Mouse (Mus musculus) G1E (cell line): Measurements from ENCODE around the gene Grn. TPM values are rescaled to one million over a fixed set of nuclear protein-coding genes. Genes with fewer than 3 reads are reported as not detected.

Experiments used
- ATAC-seq: 2 replicates; pipeline ENCODE4 v1.8.0; 2016; ENCODE audit warnings: mild to moderate bottlenecking; ENCODE audit not compliant: insufficient number of reproducible peaks, poor library complexity, low FRiP score, severe bottlenecking; ENCODE audit errors: extremely low read depth
- DNase-seq: peaks from one replicate; pipeline ENCODE4 v3.0.0; 2012; ENCODE audit warnings: low spot score
- H3K27me3 ChIP-seq: 2 replicates; pipeline ENCODE4 v1.6.1; 2012; ENCODE audit warnings: mild to moderate bottlenecking, low read length, inconsistent platforms; ENCODE audit not compliant: insufficient read depth
- H3K36me3 ChIP-seq: replicated peaks from 2 replicates; pipeline ENCODE3; 2012; ENCODE audit warnings: mild to moderate bottlenecking, inconsistent platforms
- H3K4me1 ChIP-seq: 2 replicates; pipeline ENCODE4 v1.6.1; 2012; ENCODE audit warnings: low read depth, low read length, inconsistent platforms, mixed read lengths; ENCODE audit not compliant: insufficient read depth
- H3K4me3 ChIP-seq: 2 replicates; pipeline ENCODE4 v1.5.1; 2012; ENCODE audit warnings: low read depth, mild to moderate bottlenecking, inconsistent platforms, low read length, moderate library complexity, mixed read lengths
- H3K9me3 ChIP-seq: replicated peaks from 2 replicates; pipeline ENCODE4 v1.6.1; 2012; ENCODE audit warnings: inconsistent platforms
- CTCF ChIP-seq: IDR thresholded peaks from 2 replicates; pipeline ENCODE4 v1.5.1; 2012; ENCODE audit warnings: low read depth, low read length, inconsistent platforms, mixed read lengths
- GATA1 ChIP-seq: IDR thresholded peaks from 2 replicates; pipeline ENCODE4 v1.6.1; 2012; ENCODE audit warnings: borderline replicate concordance, low read length, inconsistent platforms, mixed read lengths
- GATA2 ChIP-seq: IDR thresholded peaks from 2 replicates; pipeline ENCODE4 v1.6.1; 2012; ENCODE audit warnings: low read depth, low read length, inconsistent platforms, borderline replicate concordance
- POLR2AphosphoS5 ChIP-seq: IDR thresholded peaks from 2 replicates; pipeline ENCODE4 v1.6.1; 2012; ENCODE audit warnings: low read depth, low read length, inconsistent platforms; ENCODE audit not compliant: insufficient replicate concordance
- TAL1 ChIP-seq: conservative IDR thresholded peaks from 2 replicates; pipeline ENCODE4 v1.6.1; 2012; ENCODE audit warnings: low read depth, low read length, inconsistent platforms, mixed read lengths
- polyA plus RNA-seq: library from polyadenylated mRNA; stranded (reverse); fragments of >175 nt; gene quantifications from 2 replicates; pipeline ENCODE4 v1.2.3, GENCODE M21; 2012
- total RNA-seq, 2 experiments: library from RNA; stranded (forward) in 1 of 2; stranded (reverse) in 1 of 2; fragments of 200-1000 nt in 1 of 2; fragments of >200 nt in 1 of 2; fragmentation: Nextera tagmentation in 1 of 2; gene quantifications; 2 replicates each; pipeline ENCODE4 v1.2.3; 2014 to 2017

The Grn gene
- total and polyA plus RNA-seq, 3 experiments: 21.1 to 65.8 (median 46.0) TPM

DNA sequence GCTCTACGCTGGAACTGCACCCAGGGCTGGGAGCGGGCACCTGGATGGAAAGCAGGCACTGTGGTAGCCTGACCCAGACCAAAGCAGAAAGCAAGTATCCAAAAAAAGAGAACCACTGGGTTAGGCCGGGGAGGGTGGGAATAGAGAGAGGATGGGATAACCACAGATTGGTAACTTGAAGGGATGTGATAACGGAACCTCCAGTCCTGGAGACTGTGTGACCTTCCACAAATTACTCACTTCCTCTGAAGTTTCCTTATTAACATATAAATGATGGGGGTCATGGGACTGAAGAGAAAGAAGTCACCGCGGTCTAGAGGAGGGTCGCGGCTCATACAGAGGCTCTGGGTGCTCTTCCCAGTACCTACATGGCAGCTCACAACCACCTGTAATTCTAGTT, 10.1 kb downstream of the Grn start:
- Histone ChIP-seq H3K9me3 (peaks cover 14% of the 10 kb centered on the region), H3K36me3 (peaks cover 14% of the 10 kb centered on the region), H3K4me3 (no peak overlapping the region), H3K4me1 (peaks cover 14% of the 10 kb centered on the region; the same call in 1 of the 2 replicates), H3K27me3 (peaks cover 75% of the 10 kb centered on the region)
- no peak for ATAC-seq
- no peak for DNase-seq
- TF ChIP-seq CTCF: no peak
- TF ChIP-seq GATA1: no peak
- TF ChIP-seq TAL1: no peak
- no peak for TF ChIP-seq POLR2AphosphoS5
- no peak for TF ChIP-seq GATA2

DNA sequence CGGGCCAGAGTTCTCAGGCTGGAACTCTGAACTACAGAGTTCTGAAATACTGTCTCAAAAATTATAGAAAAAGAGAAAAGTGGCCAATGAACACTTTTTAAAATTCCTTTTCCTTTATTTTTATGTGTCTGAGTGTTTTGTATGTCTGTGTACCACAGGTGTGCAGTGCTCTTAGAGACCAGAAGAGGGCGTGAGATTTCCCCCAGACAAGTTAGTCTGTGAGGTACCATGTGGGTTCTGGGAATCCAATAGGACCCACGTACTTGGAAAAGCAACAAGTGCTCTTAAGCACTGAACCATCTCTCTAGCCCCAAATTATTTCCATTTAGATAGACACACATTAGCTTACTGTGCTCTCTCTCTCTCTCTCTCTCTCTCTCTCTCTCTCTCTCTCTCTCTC, 11.3 kb downstream of the Grn start:
- Histone ChIP-seq H3K36me3 (peaks cover 2% of the 10 kb centered on the region), H3K4me1 (peaks cover 17% of the 10 kb centered on the region), H3K4me3 (no peak overlapping the region), H3K9me3 (peaks cover 14% of the 10 kb centered on the region), H3K27me3 (peaks cover 82% of the 10 kb centered on the region)
- no peak for DNase-seq
- TF ChIP-seq GATA2: no peak
- TF ChIP-seq GATA1: no peak
- TF ChIP-seq CTCF: no peak; the same call in 1 of the 2 replicates
- TF ChIP-seq POLR2AphosphoS5: no peak
- no peak for TF ChIP-seq TAL1
- no peak for ATAC-seq

DNA sequence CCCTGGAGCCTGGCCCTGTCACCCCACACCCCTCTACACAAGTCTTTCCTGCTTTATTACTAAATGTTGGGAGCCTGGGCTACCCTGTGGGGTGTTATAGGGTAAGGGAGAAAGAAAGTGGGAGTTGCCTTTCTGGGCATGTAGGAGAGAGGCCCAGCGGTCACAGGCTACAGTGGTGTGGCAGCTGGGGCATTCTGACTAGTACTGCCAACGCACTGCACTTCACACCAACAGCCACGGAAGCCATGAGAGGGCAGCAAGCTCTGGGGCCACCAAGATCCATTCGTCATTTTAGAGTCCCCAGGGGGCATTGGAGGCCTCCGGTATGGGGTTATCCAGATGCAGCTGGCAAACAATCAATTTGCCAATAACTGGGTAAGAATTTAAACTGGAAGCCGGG, 12.0 kb downstream of the Grn start:
- Histone ChIP-seq H3K4me1 (peaks cover 23% of the 10 kb centered on the region), H3K36me3 (no peaks in the 10 kb centered on the region), H3K27me3 (peaks cover 86% of the 10 kb centered on the region), H3K4me3 (no peak overlapping the region), H3K9me3 (peaks cover 14% of the 10 kb centered on the region)
- TF ChIP-seq GATA1: no peak
- no peak for TF ChIP-seq POLR2AphosphoS5
- no peak for TF ChIP-seq GATA2
- no peak for TF ChIP-seq CTCF
- no peak for TF ChIP-seq TAL1
- DNase-seq (no peak), ATAC-seq (no peak)

DNA sequence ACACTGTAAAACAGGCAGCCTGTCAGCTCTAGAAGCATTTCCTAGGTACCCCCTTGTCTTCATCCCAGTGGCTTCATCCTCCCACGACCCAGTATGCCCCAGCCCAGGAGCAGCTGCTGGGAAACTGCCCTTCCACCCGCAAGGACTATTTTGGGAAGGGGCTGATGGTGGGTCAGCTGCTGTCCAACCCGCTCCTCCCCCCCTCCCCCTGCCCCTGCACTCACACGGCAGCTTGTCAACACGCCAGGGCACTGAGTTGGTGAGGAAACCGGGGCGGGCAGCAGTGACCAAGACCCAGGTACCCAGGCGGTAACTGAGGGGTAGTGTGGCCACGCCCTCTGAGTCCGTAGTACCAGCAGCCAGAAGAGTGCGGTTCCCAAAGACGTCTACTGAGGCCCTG, 13.6 kb downstream of the Grn start:
- Histone ChIP-seq H3K4me3 (no peak overlapping the region), H3K36me3 (no peaks in the 10 kb centered on the region), H3K4me1 (peaks cover 14% of the 10 kb centered on the region), H3K9me3 (no peaks in the 10 kb centered on the region; the same call in 1 of the 2 replicates), H3K27me3 (peaks cover 85% of the 10 kb centered on the region)
- no peak for TF ChIP-seq POLR2AphosphoS5
- no peak for TF ChIP-seq GATA1
- TF ChIP-seq CTCF: no peak
- no peak for TF ChIP-seq TAL1
- no peak for TF ChIP-seq GATA2
- DNase-seq: no peak
- no peak for ATAC-seq

DNA sequence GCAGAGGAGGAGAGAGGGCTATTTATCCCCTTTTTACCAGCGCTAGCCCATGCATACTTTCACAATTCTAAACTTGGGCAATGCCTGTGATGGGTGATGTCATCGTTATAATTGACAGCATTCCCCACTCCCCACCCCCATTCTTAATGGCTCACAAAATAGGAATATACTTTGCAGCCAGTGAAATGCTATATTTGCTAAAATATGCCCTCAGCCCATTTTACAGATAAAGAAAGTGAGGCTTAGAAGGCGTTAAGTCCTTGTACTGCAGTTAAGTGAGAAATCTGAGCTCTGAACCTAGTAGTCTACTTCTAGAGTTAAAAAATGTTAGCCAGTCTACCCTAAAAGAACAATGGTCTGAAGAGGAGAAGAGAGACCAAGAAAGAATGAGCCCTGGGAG, 14.2 kb downstream of the Grn start:
- no peak for ATAC-seq
- Histone ChIP-seq H3K36me3 (no peaks in the 10 kb centered on the region), H3K4me1 (peaks cover 14% of the 10 kb centered on the region), H3K4me3 (no peak overlapping the region), H3K27me3 (peaks cover 83% of the 10 kb centered on the region), H3K9me3 (no peaks in the 10 kb centered on the region)
- DNase-seq: no peak
- TF ChIP-seq CTCF (no peak), GATA2 (no peak), TAL1 (no peak), GATA1 (no peak), POLR2AphosphoS5 (no peak)

DNA sequence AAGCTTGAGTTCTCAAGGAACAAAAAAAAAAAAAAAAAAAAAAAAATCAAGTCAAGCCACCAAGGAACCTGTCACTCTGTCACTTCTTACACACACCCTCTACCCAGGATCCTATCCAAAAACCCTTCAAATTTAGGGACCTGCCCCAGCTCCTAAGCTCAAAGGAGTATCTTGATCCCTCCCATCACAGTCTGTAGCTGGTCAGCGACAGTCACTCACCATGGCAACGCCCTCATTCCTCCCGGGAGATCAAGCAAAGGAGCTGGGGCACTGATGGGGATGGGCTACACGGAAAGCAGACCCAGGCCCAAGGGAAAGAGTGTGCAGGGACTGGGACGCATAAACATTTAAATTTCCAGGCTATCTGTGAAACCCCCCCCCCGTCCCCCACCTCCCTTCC, 14.7 kb downstream of the Grn start:
- ATAC-seq (no peak), DNase-seq (no peak)
- no peaks in the 10 kb centered on the region for H3K36me3 ChIP-seq
- no peaks in the 10 kb centered on the region for H3K9me3 ChIP-seq
- H3K4me3 ChIP-seq: no peak overlapping the region
- H3K27me3 ChIP-seq: peaks cover 83% of the 10 kb centered on the region
- peaks cover 14% of the 10 kb centered on the region for H3K4me1 ChIP-seq
- TF ChIP-seq CTCF: no peak
- TF ChIP-seq GATA1: no peak
- no peak for TF ChIP-seq TAL1
- TF ChIP-seq POLR2AphosphoS5: no peak
- TF ChIP-seq GATA2: no peak

DNA sequence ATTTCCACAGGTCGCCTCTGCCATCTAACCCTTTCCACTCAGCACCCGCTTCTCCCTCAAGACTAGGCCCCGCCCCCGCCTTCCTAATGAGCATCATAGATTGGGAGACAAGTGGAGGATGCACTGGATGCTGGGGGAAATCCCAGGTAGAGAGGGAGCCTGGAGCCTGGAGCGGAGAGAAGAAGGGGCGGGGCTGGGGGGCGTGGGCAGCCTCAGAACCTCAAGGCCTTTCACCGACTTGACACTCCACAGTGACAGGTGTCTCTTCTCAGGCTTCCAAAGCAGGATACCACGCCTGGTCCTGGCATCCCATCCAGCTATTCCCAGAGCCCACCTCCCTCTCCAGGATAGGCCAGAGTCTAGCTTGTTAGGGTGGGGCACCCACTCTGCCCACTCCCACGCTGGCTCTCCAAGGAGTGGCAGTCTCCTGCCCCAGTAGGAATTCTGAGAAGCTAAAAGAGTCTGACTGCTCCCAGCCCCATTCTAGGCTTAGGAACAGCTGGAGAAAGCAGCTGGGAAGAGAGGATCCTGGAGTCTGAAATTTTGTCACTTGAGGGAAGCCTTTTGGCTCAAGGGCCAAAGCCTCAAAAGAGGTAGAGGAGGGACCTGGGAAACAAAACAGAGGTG, 15.3 kb downstream of the Grn start:
- H3K9me3 ChIP-seq: no peaks in the 10 kb centered on the region
- no peak overlapping the region for H3K4me3 ChIP-seq
- peaks cover 82% of the 10 kb centered on the region for H3K27me3 ChIP-seq
- ATAC-seq (no peak), DNase-seq (no peak)
- peaks cover 14% of the 10 kb centered on the region for H3K4me1 ChIP-seq
- H3K36me3 ChIP-seq: no peaks in the 10 kb centered on the region
- no peak for TF ChIP-seq CTCF
- TF ChIP-seq POLR2AphosphoS5: no peak
- TF ChIP-seq GATA1: no peak
- TF ChIP-seq GATA2: no peak
- TF ChIP-seq TAL1: no peak
